Mouse (Mus musculus) liver, embryonic 12.5 days (tissue): Measurements from ENCODE around the gene Olfm1. TPM values are rescaled to one million over a fixed set of nuclear protein-coding genes. Genes with fewer than 3 reads are reported as not detected.

Experiments used
- ATAC-seq: fragments of 200-750 bp; cut with Nextera tagmentation; 2 replicates; pipeline ENCODE4 v1.8.0; 2017; ENCODE audit warnings: moderate number of reproducible peaks, mild to moderate bottlenecking, moderate library complexity
- H3K27ac ChIP-seq: fragments of 300-500 bp; sonication (generic); 2 replicates; pipeline ENCODE4 v1.5.1; 2016; ENCODE audit warnings: mild to moderate bottlenecking
- H3K27me3 ChIP-seq: fragments of 300-500 bp; sonication (generic); replicated peaks from 2 replicates; pipeline ENCODE4 v1.6.1; 2016; ENCODE audit warnings: mild to moderate bottlenecking, moderate library complexity
- H3K36me3 ChIP-seq: fragments of 300-500 bp; sonication (generic); 2 replicates; pipeline ENCODE4 v1.6.1; 2016; ENCODE audit warnings: mild to moderate bottlenecking, moderate library complexity
- H3K4me1 ChIP-seq: fragments of 300-500 bp; sonication (generic); 2 replicates; pipeline ENCODE4 v1.6.1; 2016
- H3K4me2 ChIP-seq: fragments of 300-500 bp; sonication (generic); 2 replicates; pipeline ENCODE4 v1.6.1; 2016; ENCODE audit warnings: mild to moderate bottlenecking, moderate library complexity
- H3K4me3 ChIP-seq: fragments of 300-500 bp; sonication (generic); 2 replicates; pipeline ENCODE4 v1.5.1; 2016; ENCODE audit warnings: mild to moderate bottlenecking, moderate library complexity
- H3K9ac ChIP-seq: fragments of 300-500 bp; sonication (generic); 2 replicates; pipeline ENCODE4 v1.6.1; 2016; ENCODE audit warnings: mild to moderate bottlenecking, moderate library complexity
- H3K9me3 ChIP-seq: fragments of 300-500 bp; sonication (generic); replicated peaks from 2 replicates; pipeline ENCODE4 v1.6.1; 2016; ENCODE audit warnings: mild to moderate bottlenecking, moderate library complexity
- WGBS: fragments of 180-500 bp; shearing (Covaris S2); methylation state at CpG from one replicate; pipeline ENCODE4 v1.1.7; 2016; ENCODE audit not compliant: insufficient replicate concordance; 5-methylcytosine and 5-hydroxymethylcytosine counted together
- polyA plus RNA-seq: library from polyadenylated mRNA; unstranded; fragments of >200 nt; fragmentation: Nextera tagmentation; extraction: Ambion mirVana; gene quantifications from 2 replicates; pipeline ENCODE4 v1.2.1, GENCODE M21; 2016

Gene Olfm1
- polyA plus RNA-seq, 1 experiment from 2014 or later = 2.9 TPM

- Histone ChIP-seq H3K36me3 (no peaks in the 10 kb centered on the region), H3K9me3 (no peaks in the 10 kb centered on the region), H3K27me3 (peaks cover 6% of the 10 kb centered on the region), H3K4me2 (no peak overlapping the region), H3K4me3 (no peak overlapping the region), H3K27ac (no peak overlapping the region), H3K9ac (no peak overlapping the region), H3K4me1 (no peaks in the 10 kb centered on the region)
- ATAC-seq = no peak
- 55% methylated on average over 7 of the region's 7 CpGs for WGBS
Observed at GRCm38 (mm10) chr2:28218651-28219356, 26.0 kb downstream of the Olfm1 start.

GRCm38 (mm10) chr2:28219625-28220024 lies 26.8 kb downstream of the Olfm1 start:
- Histone ChIP-seq H3K9me3 (no peaks in the 10 kb centered on the region), H3K4me1 (no peaks in the 10 kb centered on the region), H3K4me2 (no peak overlapping the region), H3K27me3 (peaks cover 6% of the 10 kb centered on the region), H3K4me3 (no peak overlapping the region), H3K27ac (no peak overlapping the region), H3K36me3 (no peaks in the 10 kb centered on the region), H3K9ac (no peak overlapping the region)
- WGBS = 54% methylated on average over 1 of the region's 1 CpGs
- ATAC-seq = no peak

GRCm38 (mm10) chr2:28221803-28222202 lies 29.0 kb downstream of the Olfm1 start:
- no peaks in the 10 kb centered on the region for H3K4me1 ChIP-seq
- H3K27me3 ChIP-seq = peaks cover 12% of the 10 kb centered on the region
- no peaks in the 10 kb centered on the region for H3K9me3 ChIP-seq
- no peak overlapping the region for H3K4me2 ChIP-seq
- ATAC-seq = no peak
- H3K9ac ChIP-seq = no peak overlapping the region
- no peaks in the 10 kb centered on the region for H3K36me3 ChIP-seq
- no peak overlapping the region for H3K4me3 ChIP-seq
- WGBS = 45% methylated on average over 2 of the region's 2 CpGs
- no peak overlapping the region for H3K27ac ChIP-seq

GRCm38 (mm10) chr2:28224819-28225218 lies 32.0 kb downstream of the Olfm1 start:
- Histone ChIP-seq H3K36me3 (no peaks in the 10 kb centered on the region), H3K4me3 (no peak overlapping the region), H3K4me2 (no peak overlapping the region), H3K9ac (no peak overlapping the region), H3K9me3 (no peaks in the 10 kb centered on the region), H3K27me3 (peaks cover 16% of the 10 kb centered on the region), H3K4me1 (no peaks in the 10 kb centered on the region), H3K27ac (no peak overlapping the region)
- no peak for ATAC-seq
- 46% methylated on average over 5 of the region's 5 CpGs for WGBS

GRCm38 (mm10) chr2:28225906-28226305 lies 33.1 kb downstream of the Olfm1 start:
- H3K27me3 ChIP-seq = peaks cover 13% of the 10 kb centered on the region

GRCm38 (mm10) chr2:28226971-28227370 lies 34.2 kb downstream of the Olfm1 start:
- H3K4me1 ChIP-seq = no peaks in the 10 kb centered on the region
- no peak overlapping the region for H3K9ac ChIP-seq
- ATAC-seq = no peak
- peaks cover 13% of the 10 kb centered on the region for H3K27me3 ChIP-seq
- H3K4me3 ChIP-seq = no peak overlapping the region
- H3K4me2 ChIP-seq = no peak overlapping the region
- H3K9me3 ChIP-seq = no peaks in the 10 kb centered on the region
- H3K27ac ChIP-seq = no peak overlapping the region
- WGBS = 67% methylated on average over 5 of the region's 5 CpGs
- no peaks in the 10 kb centered on the region for H3K36me3 ChIP-seq

More at GRCm38 (mm10) chr2:28225906-28226305, 33.1 kb downstream of the Olfm1 start:
- H3K4me1 ChIP-seq = no peaks in the 10 kb centered on the region
- 54% methylated on average over 3 of the region's 3 CpGs for WGBS
- no peak overlapping the region for H3K4me2 ChIP-seq
- no peaks in the 10 kb centered on the region for H3K9me3 ChIP-seq
- ATAC-seq = no peak
- H3K36me3 ChIP-seq = no peaks in the 10 kb centered on the region
- no peak overlapping the region for H3K4me3 ChIP-seq
- no peak overlapping the region for H3K27ac ChIP-seq
- H3K9ac ChIP-seq = no peak overlapping the region

- no peak overlapping the region for H3K9ac ChIP-seq
- no peak for ATAC-seq
- H3K27ac ChIP-seq = no peak overlapping the region
- no peaks in the 10 kb centered on the region for H3K9me3 ChIP-seq
- no peak overlapping the region for H3K4me2 ChIP-seq
- peaks cover 10% of the 10 kb centered on the region; the same call in 1 of the 2 replicates for H3K27me3 ChIP-seq
- H3K4me1 ChIP-seq = no peaks in the 10 kb centered on the region
- WGBS = 52% methylated on average over 8 of the region's 8 CpGs
- no peak overlapping the region for H3K4me3 ChIP-seq
- H3K36me3 ChIP-seq = no peaks in the 10 kb centered on the region
Observed at GRCm38 (mm10) chr2:28227589-28228191, 34.9 kb downstream of the Olfm1 start.

- Histone ChIP-seq H3K4me1 (no peaks in the 10 kb centered on the region), H3K9ac (no peak overlapping the region), H3K9me3 (no peaks in the 10 kb centered on the region), H3K4me3 (no peak overlapping the region), H3K27ac (no peak overlapping the region), H3K36me3 (no peaks in the 10 kb centered on the region), H3K4me2 (no peak overlapping the region), H3K27me3 (peaks cover 10% of the 10 kb centered on the region; the same call in 1 of the 2 replicates)
- ATAC-seq = no peak
- 76% methylated on average over 4 of the region's 4 CpGs for WGBS
Observed at GRCm38 (mm10) chr2:28228364-28228763, 35.6 kb downstream of the Olfm1 start.

GRCm38 (mm10) chr2:28235129-28235528 lies 42.3 kb downstream of the Olfm1 start:
- ATAC-seq = no peak
- WGBS = 49% methylated on average over 4 of the region's 4 CpGs

GRCm38 (mm10) chr2:28236447-28236846 lies 43.7 kb downstream of the Olfm1 start:
- Histone ChIP-seq H3K27ac (no peak overlapping the region), H3K9ac (no peak overlapping the region), H3K27me3 (peaks cover 7% of the 10 kb centered on the region), H3K4me2 (no peak overlapping the region), H3K9me3 (no peaks in the 10 kb centered on the region), H3K36me3 (no peaks in the 10 kb centered on the region), H3K4me3 (no peak overlapping the region), H3K4me1 (no peaks in the 10 kb centered on the region)
- 53% methylated on average over 6 of the region's 6 CpGs for WGBS
- no peak for ATAC-seq

More at GRCm38 (mm10) chr2:28235129-28235528, 42.3 kb downstream of the Olfm1 start:
- Histone ChIP-seq H3K9me3 (no peaks in the 10 kb centered on the region), H3K27me3 (peaks cover under 1% of the 10 kb centered on the region; the same call in 1 of the 2 replicates), H3K4me3 (no peak overlapping the region), H3K9ac (no peak overlapping the region), H3K27ac (no peak overlapping the region), H3K4me2 (no peak overlapping the region), H3K36me3 (no peaks in the 10 kb centered on the region), H3K4me1 (no peaks in the 10 kb centered on the region)

- Histone ChIP-seq H3K36me3 (no peaks in the 10 kb centered on the region), H3K27ac (no peak overlapping the region), H3K4me3 (no peak overlapping the region), H3K9ac (no peak overlapping the region), H3K9me3 (no peaks in the 10 kb centered on the region), H3K4me2 (no peak overlapping the region), H3K27me3 (peaks cover 7% of the 10 kb centered on the region), H3K4me1 (no peaks in the 10 kb centered on the region)
- no peak for ATAC-seq
- WGBS = 44% methylated on average over 8 of the region's 8 CpGs
Observed at GRCm38 (mm10) chr2:28239616-28240015, 46.8 kb downstream of the Olfm1 start.

- H3K4me3 ChIP-seq = no peak overlapping the region
- H3K27me3 ChIP-seq = peaks cover 7% of the 10 kb centered on the region
- H3K36me3 ChIP-seq = no peaks in the 10 kb centered on the region
- 42% methylated on average over 3 of the region's 3 CpGs for WGBS
- no peak overlapping the region for H3K4me2 ChIP-seq
- H3K9ac ChIP-seq = no peak overlapping the region
- H3K27ac ChIP-seq = no peak overlapping the region
- no peaks in the 10 kb centered on the region for H3K9me3 ChIP-seq
- no peak for ATAC-seq
- H3K4me1 ChIP-seq = no peaks in the 10 kb centered on the region
Observed at GRCm38 (mm10) chr2:28240920-28241319, 48.1 kb downstream of the Olfm1 start.
